Mouse (Mus musculus) ES-Bruce4 (cell line): ENCODE measurements around the gene Ankra2.

Experiments used
- CTCF ChIP-seq: IDR thresholded peaks from one replicate; pipeline ENCODE4 v1.8.1; 2011; ENCODE audit warnings: low read depth, low read length
- POLR2A ChIP-seq: IDR thresholded peaks from one replicate; pipeline ENCODE4 v1.8.1; 2011; ENCODE audit warnings: low read length; ENCODE audit not compliant: insufficient read depth

DNA sequence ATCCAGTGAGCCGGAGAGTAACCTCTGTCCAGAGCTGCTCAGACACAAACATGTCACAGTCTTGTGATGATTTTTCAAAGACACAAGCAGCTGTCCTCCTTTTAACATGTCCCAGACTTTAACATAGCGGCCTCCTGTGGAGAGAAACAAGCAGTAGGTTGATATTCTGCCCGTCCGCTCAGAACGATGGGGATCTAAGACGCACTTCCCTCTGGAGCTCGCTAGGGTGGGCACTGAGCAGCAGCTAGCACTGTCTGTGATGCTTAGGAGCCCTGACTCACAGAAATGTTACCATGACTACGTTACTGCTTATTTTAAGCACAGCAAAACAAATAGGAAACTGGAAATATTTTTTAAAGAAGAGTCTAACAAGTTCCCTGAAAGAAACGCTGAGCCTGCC, 8.0 kb upstream of the Ankra2 start:
- TF ChIP-seq CTCF (no peak), POLR2A (no peak)
